Mouse (Mus musculus) heart, postnatal 0 days (tissue): ENCODE results near the gene Umad1.

Experiments
- CTCF ChIP-seq: IDR thresholded peaks from 2 replicates; pipeline ENCODE4 v1.5.1; 2016; ENCODE audit warnings: antibody characterized with exemption, control low read depth, low read depth
- EP300 ChIP-seq: IDR thresholded peaks from 2 replicates; pipeline ENCODE4 v1.6.1; 2016; ENCODE audit warnings: antibody characterized with exemption, low read depth

GRCm38 (mm10) chr6:8416802-8417569, 157.9 kb downstream of the Umad1 start:
- TF ChIP-seq CTCF (no peak), EP300 (no peak)
